Mouse (Mus musculus) megakaryocyte-erythroid progenitor cell, adult 5-6 weeks (primary cell): ENCODE measurements at regions not wholly inside any gene's neighbourhood (a gene's known extent, or its start where the extent isn't known, plus 50 kb on each side); places are given as distances from the start of the nearest gene placed in this dataset.

Experiments
- ATAC-seq: replicated peaks from 2 replicates; pipeline ENCODE4 v1.8.0; 2016; ENCODE audit warnings: mild to moderate bottlenecking, inconsistent platforms; ENCODE audit not compliant: severe bottlenecking, poor library complexity, low FRiP score, low TSS enrichment

DNA sequence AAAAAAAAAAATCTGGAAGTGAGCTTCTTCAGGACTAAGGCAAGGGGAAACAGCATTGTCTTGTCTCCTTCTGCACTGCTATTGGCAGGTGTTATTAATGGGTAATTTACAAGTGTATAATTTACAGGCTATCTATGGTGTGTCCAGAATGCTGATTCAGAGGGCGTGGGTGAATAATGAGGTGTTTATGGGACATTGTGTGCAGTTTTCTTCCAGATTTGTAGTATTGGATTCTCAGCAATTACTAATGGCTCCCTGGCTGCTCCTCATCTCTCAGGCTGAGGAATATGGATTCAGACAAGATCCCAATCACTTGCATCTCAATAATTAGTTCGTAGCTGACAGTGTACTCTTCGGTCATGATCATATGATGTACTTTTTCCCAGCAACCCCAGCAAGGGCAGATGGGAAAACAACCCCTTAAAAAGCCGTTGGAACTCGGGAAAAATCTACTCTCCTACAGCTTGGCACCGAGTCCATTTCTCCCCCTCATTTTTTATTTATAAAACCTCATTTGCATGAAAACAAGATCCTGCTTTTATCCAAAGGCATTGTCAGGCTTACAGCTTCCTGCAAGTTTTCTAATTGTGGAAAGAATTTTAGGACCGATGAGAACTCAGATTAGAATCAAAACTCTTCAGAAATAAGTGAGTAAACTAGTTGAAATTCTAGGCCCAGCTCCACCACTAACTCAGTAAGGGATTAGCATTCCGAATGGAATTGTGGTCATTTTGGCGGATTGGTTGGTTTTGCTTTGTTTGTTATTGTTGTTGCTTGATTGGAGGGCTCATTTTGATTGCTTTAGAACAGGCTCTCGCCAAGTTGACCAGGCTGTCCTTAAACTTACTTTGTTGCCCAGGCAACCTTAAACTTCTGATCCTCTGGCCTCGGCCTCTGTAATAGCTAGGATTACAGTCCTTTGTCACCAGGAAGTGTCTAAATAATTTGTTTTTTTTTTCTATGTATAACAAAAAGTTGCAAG is 212.5 kb downstream of the Galc start:
- ATAC-seq: no peak

DNA sequence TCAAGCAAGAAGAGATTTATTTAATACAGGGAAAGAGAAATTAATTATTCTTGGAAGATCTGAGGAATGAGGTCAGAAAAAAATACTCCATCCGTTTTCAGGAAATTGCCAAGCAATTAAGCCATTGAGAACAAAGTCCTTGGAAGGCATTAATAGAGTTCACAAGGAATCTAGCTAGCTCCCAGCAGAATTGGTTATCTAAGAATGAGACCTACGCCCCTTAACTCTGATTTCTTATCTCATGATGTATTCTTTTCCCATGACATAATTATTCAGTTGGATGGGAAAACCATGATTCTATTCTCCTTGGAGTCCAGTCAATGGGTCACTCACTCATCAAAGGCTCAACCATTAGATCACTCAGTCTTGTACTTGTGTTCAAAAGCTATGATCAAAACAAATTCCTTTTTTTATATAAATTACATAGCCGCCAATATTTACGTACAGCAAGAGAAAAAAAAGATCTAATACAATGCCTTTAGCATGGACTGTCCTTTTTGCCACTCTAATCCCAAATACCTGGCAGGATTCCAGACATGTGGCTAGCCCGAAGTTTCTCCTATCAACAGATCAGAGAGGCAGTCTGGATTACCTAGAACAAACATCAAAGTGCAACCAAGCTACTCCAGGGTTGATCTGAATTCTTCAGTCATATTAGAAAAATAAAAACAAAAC is 213.3 kb downstream of the Galc start:
- ATAC-seq: no peak

GRCm38 (mm10) chr12:98043436-98043835 is 215.8 kb downstream of the Galc start:
- ATAC-seq: no peak

DNA sequence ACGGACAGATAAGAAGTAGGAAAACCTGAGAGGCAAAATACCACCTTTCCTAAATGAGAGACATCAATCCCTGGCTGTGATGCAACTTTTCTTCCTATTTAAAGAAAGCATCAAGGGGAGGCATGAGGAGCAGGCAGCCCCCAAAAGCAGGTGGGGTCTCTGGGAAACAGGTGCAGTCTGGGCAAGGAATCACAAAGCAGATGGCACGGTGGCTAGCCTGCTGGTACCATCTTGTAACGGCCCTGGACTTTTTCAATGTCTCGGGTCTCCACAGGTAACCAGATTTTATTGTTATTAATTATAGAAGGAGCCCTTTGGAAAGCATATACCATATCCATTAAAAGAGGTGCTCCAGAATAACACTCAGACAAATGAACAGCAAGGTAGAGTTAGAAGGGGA is 219.6 kb downstream of the Galc start:
- no peak for ATAC-seq

DNA sequence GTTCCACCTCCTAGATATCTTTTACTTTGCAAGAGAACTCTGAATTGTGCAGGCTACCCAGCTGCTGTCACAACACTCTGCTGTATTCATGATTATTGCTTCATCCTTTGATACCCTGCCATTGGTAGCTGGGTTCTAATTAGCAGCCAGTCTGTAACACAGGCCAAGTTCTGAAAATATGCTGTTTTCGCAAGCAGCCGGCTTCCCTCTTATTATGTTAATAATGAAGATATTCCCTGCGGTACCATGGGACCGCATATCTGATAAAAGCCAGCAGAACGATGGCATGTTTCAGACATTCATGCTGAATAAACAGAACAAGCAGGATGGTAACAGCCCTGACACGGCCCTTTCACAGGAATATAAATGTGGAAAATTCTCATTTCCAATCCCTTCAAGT is 235.6 kb downstream of the Galc start:
- ATAC-seq: no peak

GRCm38 (mm10) chr12:98014607-98015278 is 244.5 kb downstream of the Galc start:
- no peak for ATAC-seq

- ATAC-seq: no peak
Measured at GRCm38 (mm10) chr12:98009175-98009574, 250.1 kb downstream of the Galc start.

GRCm38 (mm10) chr12:98005671-98006469 is 253.4 kb downstream of the Galc start:
- ATAC-seq: no peak

- no peak for ATAC-seq
Measured at GRCm38 (mm10) chr12:98002217-98002616, 257.0 kb downstream of the Galc start.

DNA sequence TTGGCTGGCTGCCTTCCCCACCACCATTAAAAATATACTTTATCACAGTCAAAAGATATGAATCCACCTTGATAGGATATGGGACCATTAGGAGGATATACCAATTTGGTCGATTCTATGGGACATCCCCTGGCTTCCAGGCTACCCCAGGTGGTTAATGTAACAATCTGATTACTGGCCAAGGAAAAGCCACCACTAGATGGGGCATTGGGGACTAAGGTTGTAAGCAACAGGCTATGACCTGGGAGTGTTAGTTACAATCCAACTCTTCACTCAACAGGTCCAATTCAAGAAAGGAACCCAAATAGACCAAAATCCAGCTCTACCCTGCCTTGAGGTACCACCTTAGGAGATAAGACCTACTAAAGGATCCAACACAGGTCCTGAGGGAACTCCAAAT is 264.4 kb downstream of the Galc start:
- ATAC-seq: no peak

DNA sequence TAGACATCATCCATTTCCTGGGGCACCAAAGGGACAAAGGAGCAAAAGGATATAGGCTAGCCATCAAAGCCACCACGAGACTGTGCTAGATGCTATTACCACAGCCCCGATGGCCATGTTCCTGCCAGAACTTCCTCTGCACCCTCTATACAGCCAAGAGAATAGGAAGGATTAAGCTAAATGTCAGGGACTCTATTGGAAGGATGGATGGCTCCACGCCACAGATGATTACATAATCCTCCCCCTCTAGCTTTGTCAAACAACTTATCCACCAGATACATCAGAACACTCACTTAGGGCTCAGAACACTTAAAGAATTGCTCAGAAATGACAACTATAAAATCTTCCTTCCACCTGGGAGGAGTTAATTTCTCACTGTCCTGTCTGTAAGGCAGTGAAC is 265.3 kb downstream of the Galc start:
- no peak for ATAC-seq

- ATAC-seq: no peak
Measured at GRCm38 (mm10) chr12:97983390-97983789, 275.9 kb downstream of the Galc start.

GRCm38 (mm10) chr12:97978668-97979067 is 280.6 kb downstream of the Galc start:
- ATAC-seq: no peak

DNA sequence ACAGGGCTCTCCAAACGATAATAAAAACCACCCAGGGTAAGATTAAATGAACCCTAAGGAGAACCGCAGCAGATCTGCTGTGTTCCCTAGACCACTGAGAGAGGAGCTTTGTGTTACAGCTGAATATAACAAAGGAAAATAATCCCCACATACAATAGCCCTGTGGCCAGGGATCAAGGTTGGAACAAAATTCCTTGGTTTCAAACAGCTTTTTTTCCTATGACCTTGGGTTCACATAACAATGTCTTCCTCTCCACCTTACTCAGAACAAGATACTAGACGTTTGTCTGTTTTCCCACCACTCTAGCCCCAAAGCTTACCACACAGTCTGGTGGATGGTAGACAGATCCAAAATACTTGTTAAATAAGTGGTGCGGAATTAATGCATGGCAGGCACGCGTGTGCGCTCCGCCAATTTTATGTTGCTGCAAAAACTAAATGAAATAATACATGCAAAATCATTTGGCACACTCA is 281.0 kb downstream of the Galc start:
- ATAC-seq: no peak

DNA sequence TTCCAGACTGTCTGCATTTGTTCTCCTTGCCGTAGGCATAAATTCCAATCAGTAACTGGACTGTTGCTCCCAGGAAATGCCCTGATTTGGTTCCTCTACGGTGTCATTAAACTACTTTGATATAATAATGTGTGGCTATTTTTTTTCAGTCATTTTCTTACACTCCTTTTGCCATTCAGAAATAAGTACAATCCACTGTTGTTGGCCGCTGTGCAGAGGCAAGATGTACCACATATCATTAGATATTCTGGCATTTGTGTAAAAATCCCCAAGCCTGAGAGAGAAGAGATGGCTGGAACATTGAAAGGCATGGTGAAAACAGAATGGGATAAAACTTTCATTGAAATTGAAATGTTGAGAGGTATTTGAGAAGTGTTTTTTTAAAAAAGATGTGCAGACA is 281.6 kb downstream of the Galc start:
- no peak for ATAC-seq

DNA sequence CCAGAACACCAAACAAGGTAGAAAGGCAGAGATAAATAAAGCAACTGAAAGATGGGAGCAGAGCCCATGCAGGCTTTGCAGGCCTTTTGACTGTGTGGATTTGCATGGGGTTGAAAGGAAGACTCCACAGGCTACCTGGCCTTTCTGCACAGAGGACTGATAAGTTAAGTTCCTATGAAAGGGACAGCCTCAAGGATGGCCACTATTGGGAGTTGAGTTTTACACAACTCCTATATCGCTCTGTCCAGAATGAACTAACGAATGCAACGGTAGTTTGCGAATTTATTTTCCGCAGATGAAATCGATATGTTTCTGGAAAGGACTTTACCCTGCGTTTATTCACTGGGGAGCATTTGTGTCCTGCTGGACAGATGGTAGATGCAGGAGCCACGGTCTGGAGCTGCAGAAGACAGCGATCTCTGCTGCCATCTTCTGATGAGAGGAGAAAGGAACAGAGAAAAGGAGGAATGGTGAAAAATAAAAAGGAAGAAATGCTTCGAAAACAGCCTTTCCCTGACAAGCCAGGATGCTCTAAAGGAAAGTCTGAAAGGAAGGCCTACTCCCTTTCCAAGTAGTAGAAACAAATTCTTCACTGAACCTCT is 285.2 kb downstream of the Galc start:
- ATAC-seq: no peak

DNA sequence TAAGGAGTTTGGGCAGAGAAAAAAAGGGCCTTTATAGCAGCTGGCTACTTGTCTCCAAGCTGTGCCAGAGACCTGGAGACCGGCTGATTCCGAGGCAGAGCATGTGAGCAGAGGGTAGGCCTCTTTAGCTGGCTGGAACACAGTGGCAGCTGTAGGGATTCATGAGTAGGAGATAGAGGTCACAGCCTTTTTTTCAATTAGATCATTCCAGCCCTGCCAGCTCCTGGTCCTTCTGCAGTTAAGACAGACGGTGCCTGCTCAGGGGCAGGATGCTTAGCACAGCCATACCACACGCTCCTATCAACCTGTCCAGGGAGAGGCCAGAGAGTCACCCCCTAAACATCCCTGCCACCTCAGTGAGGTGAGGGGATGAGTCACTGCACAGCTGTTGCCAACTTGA is 302.1 kb downstream of the Galc start:
- ATAC-seq: no peak

DNA sequence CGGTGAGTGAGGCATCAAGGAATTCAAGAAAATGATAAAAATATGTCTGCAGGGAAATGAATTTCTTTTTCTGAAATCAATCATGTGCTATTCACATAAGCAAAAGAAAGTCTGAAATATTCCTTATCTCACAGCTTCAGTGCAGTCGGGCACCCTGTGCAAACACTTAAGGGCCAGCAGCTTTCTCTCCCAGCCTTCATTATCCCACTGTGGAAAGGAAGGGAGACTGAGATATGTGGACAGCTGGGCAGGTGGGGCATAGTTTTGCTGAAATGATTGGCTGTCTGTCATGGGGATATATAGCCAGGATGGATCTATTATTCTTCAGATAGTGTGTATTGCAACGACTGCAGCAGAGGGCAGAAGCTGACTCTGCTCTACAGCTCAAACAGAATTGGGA is 305.9 kb downstream of the Galc start:
- ATAC-seq: no peak

GRCm38 (mm10) chr12:97952204-97952603 is 307.1 kb downstream of the Galc start:
- ATAC-seq: no peak
